Mouse (Mus musculus) cerebellum, postnatal 36 days (tissue): ENCODE results near the gene Rdh7.
"Not testable (repeated sequence)": the region's sequence is repeated elsewhere in the genome, so short reads cannot be mapped to it uniquely, and the experiment has no call there.

ENCODE experiments used
- DNase-seq, 2 experiments: peaks; one replicate each; pipeline ENCODE4 v3.0.0; 2021 to 2022; ENCODE audit warnings: mixed read lengths in 2 of 2

The Rdh7 gene

GRCm38 (mm10) chr10:127891481-127891880 is 2.9 kb upstream of the Rdh7 start:
- DNase-seq = no peak

GRCm38 (mm10) chr10:127886971-127887370 is 1.6 kb downstream of the Rdh7 start:
- DNase-seq = no peak

GRCm38 (mm10) chr10:127886551-127886950 is 2.1 kb downstream of the Rdh7 start:
- DNase-seq = no peak

GRCm38 (mm10) chr10:127881041-127881440 is 7.6 kb downstream of the Rdh7 start:
- DNase-seq = no peak

- peak in 1 of 2 experiments; percentile 3 for DNase-seq
These were observed 9.4 kb downstream of the Rdh7 start for GRCm38 (mm10) chr10:127879155-127879688.

GRCm38 (mm10) chr10:127878262-127879057 is 10.2 kb downstream of the Rdh7 start:
- no peak for DNase-seq

- no peak for DNase-seq
These were observed 10.9 kb downstream of the Rdh7 start for GRCm38 (mm10) chr10:127877681-127878080.

GRCm38 (mm10) chr10:127872484-127872883 is 16.1 kb downstream of the Rdh7 start:
- DNase-seq = no peak

GRCm38 (mm10) chr10:127866232-127866631 is 22.4 kb downstream of the Rdh7 start, which contains the start of gene Rdh16f2:
Gene Rdh16f2, plus strand, starts transcription at chr10:127866474.
- DNase-seq = no peak

- no peak for DNase-seq
These were observed 23.7 kb downstream of the Rdh7 start for GRCm38 (mm10) chr10:127864931-127865330.

GRCm38 (mm10) chr10:127856376-127856775 is 32.2 kb downstream of the Rdh7 start:
- DNase-seq = peak; percentile 49 to 60

- DNase-seq = no peak
These were observed 39.0 kb downstream of the Rdh7 start, which contains the start of gene Rdh19 for GRCm38 (mm10) chr10:127849628-127850027. Gene Rdh19, plus strand, starts transcription at chr10:127849928.

- no peak for DNase-seq
These were observed 40.5 kb downstream of the Rdh7 start for GRCm38 (mm10) chr10:127848089-127848488.

- not testable (repeated sequence) for DNase-seq
These were observed 42.7 kb downstream of the Rdh7 start for GRCm38 (mm10) chr10:127845945-127846344.

- DNase-seq = no peak
These were observed 47.8 kb downstream of the Rdh7 start for GRCm38 (mm10) chr10:127840776-127841175.

GRCm38 (mm10) chr10:127838539-127838938 is 50.1 kb downstream of the Rdh7 start:
- DNase-seq = no peak

GRCm38 (mm10) chr10:127837793-127838192 is 50.8 kb downstream of the Rdh7 start:
- DNase-seq = not testable (repeated sequence)

- no peak for DNase-seq
These were observed 53.3 kb downstream of the Rdh7 start for GRCm38 (mm10) chr10:127835292-127835691.

GRCm38 (mm10) chr10:127834186-127834585 is 54.4 kb downstream of the Rdh7 start:
- DNase-seq = not testable (repeated sequence)
